In the genomic region with DNA sequence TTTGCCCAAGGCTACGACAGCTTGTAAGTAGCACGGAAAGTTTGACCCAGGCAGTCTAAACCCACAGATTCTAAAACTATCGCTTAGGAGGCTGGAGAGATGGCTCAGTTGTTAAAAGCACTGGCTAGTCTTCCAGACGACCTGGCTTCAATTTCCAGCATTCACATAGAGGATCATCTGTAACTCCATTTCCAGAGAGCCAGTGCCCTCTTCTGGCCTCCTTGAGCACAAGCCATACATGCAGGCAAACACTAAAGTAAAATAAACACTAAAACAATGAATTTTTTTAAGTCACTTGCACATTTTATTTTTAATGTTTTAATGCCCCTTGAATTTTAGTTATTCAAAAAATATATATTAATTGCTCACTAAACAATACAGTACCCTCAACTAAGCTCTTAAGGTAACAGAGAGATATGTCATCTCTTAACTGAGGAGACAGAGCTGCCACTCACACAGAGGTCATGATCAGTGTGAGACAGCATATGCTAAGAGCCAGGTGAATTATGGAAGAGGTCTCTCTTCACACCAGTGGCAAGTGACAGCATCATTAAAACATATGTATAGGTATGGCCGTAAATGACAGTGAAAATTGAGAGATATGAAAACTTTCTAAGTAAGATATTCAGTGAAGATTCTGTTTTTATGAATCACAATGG, we compare ENCODE assay signal across 11 mouse cellular contexts. TPM values are rescaled to one million over a fixed set of nuclear protein-coding genes. Genes with fewer than 3 reads are reported as not detected.
DNase-seq lines count a peak whose midpoint lies in the region; ATAC-seq and TF ChIP-seq lines count a peak whose summit lies in the region.
"Had no signal": no experiment of that assay in that cellular context is flagged by ENCODE, and none has a peak within 500 bp of the region (broad histone marks: within the 10 kb centered on the region; RNA-seq: fewer than 3 reads in every experiment).

No protein-coding gene starts in this region.

- no peaks in the 10 kb centered on the region for H3K4me1 ChIP-seq in limb, embryonic 14.5 days (ENCODE audit: control insufficient read depth, insufficient read depth, low read length)

- no peak overlapping the region for H3K27ac ChIP-seq in limb, embryonic 14.5 days (replicated peaks; ENCODE audit: low read depth, low read length)

- H3K4me2 ChIP-seq in limb, embryonic 14.5 days (replicated peaks; ENCODE audit: low read depth, low read length, severe bottlenecking): no peak overlapping the region

- no peaks in the 10 kb centered on the region for H3K27me3 ChIP-seq in limb, embryonic 14.5 days (ENCODE audit: control insufficient read depth, insufficient read depth, low read length)

- H3K9me3 ChIP-seq in limb, embryonic 14.5 days (ENCODE audit: control insufficient read depth, low read length): no peaks in the 10 kb centered on the region

- peak; percentile 8 for DNase-seq in kidney, postnatal 10 days
- no peak for DNase-seq in kidney, adult 11 months
- DNase-seq in ES-CJ7 (ENCODE audit: low read depth, low spot score): peak; percentile 14
- DNase-seq in adipocyte (ENCODE audit: low spot score): peak; percentile 39
- DNase-seq in limb, embryonic 14.5 days (ENCODE audit: low spot score): peak; percentile 68
- no peak for DNase-seq in Muller cell, postnatal 12 days (ENCODE audit: inconsistent ontology term)
- DNase-seq in right cerebral cortex, postnatal 36 days (ENCODE audit: low spot score in 2 of 2): no peak
- DNase-seq: cerebellum, adult 11 months; heart, postnatal 14 days had no signal

- no peak overlapping the region for H3K4me3 ChIP-seq in limb, embryonic 14.5 days (replicated peaks; ENCODE audit: low read length)

- H3K9ac ChIP-seq in limb, embryonic 14.5 days (ENCODE audit: low read depth, low read length, severe bottlenecking): no peak overlapping the region

- TF ChIP-seq POLR2A in limb, embryonic 14.5 days (IDR thresholded peaks at IDR 0.05; ENCODE audit: borderline replicate concordance, extremely low read depth, insufficient read depth, insufficient read length): no peak

- WGBS in limb, embryonic 14.5 days: 30% methylated on average over 5 of the region's 5 CpGs

- ATAC-seq in limb, embryonic 14.5 days (ENCODE audit: low FRiP score, low read depth): no peak

- H3K36me3 ChIP-seq in limb, embryonic 14.5 days (ENCODE audit: control insufficient read depth, insufficient read depth, low read length): no peaks in the 10 kb centered on the region

RNA-seq across cellular contexts. Expression of a gene that starts 30.8 kb away (rescaled TPM):
- 5.3 and 7.3 TPM in 2 replicates for polyA plus RNA-seq in limb, embryonic 14.5 days (2012; rRNA removed)
- 15.1 and 16.3 TPM in 2 replicates for polyA plus RNA-seq in limb, embryonic 14.5 days (2014; fragmentation: Nextera tagmentation; extraction: Ambion mirVana)

RNA-seq across cellular contexts. Expression of a gene that starts 31.8 kb away (rescaled TPM):
- not detected in 2 replicates for polyA plus RNA-seq in limb, embryonic 14.5 days (2012; rRNA removed)
- not detected in 2 replicates for polyA plus RNA-seq in limb, embryonic 14.5 days (2014; fragmentation: Nextera tagmentation; extraction: Ambion mirVana)
- polyA plus RNA-seq: lung, embryonic 16.5 days; neural tube, embryonic 14.5 days had no signal

Comparison
In these comparisons a context has a peak if more than half of its experiments do, and no peak if none do; other contexts are left out.
1. DNase-seq: peak in kidney, postnatal 10 days (single experiment), ES-CJ7 (single experiment), adipocyte (single experiment) and limb, embryonic 14.5 days (single experiment); none in kidney, adult 11 months (single experiment), Muller cell, postnatal 12 days (single experiment) and right cerebral cortex, postnatal 36 days (0 of 2).